Mouse (Mus musculus): ENCODE measurements around the gene Colq.

GRCm38 (mm10) chr14:31506456-31506855, 84.7 kb downstream of the Colq start:
- TF ChIP-seq CTCF (IDR thresholded peaks at IDR 0.05; ENCODE audit: low read depth, low read length) (no peak), EP300 (IDR thresholded peaks at IDR 0.05; ENCODE audit: insufficient read depth, low read depth, low read length) (no peak)

Measured in ES-Bruce4 (cell line).